Mouse (Mus musculus): ENCODE results near the gene 1700024G13Rik. TPM values are rescaled to one million over a fixed set of nuclear protein-coding genes. Genes with fewer than 3 reads are reported as not detected.
"Not testable (repeated sequence)": the region's sequence is repeated elsewhere in the genome, so short reads cannot be mapped to it uniquely, and the experiment has no call there.

Gene 1700024G13Rik
- polyA plus RNA-seq, 1 experiment from 2014 or later = not detected

GRCm38 (mm10) chr14:32351181-32351920 is 36.8 kb downstream of the 1700024G13Rik start:
- WGBS (ENCODE audit: missing documents) = 30% methylated on average over 4 of the region's 6 CpGs
- not testable (repeated sequence) for H3K27ac ChIP-seq; H3K36me3 ChIP-seq (ENCODE audit: inconsistent target); H3K4me3 ChIP-seq (ENCODE audit: inconsistent target); H3K79me2 ChIP-seq (ENCODE audit: inconsistent target)

DNA sequence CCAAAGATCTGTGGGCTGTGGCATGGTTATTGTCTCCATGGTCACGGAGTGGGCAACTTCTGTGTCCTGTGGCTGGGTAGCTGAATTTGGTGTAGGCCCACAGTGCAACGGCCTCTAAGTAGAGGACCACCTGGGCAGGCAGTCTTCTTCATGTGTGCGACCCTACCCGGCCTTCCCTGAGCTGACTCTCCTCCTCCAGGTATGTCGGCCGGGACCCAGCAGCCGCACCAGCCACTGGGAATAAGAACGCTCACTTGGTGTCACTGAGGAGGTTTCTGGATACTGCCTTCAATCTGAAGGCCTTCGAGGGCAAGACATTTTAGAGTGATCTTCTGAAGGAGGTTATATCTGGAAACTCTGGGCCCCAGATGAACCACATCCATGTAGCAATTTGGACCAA is 40.9 kb downstream of the 1700024G13Rik start:
- Histone ChIP-seq H3K4me3 (ENCODE audit: inconsistent target) (no peak overlapping the region), H3K36me3 (ENCODE audit: inconsistent target) (no peaks in the 10 kb centered on the region), H3K79me2 (ENCODE audit: inconsistent target) (no peaks in the 10 kb centered on the region), H3K27ac (no peak overlapping the region)
- WGBS (ENCODE audit: missing documents) = 91% methylated on average over 9 of the region's 9 CpGs

DNA sequence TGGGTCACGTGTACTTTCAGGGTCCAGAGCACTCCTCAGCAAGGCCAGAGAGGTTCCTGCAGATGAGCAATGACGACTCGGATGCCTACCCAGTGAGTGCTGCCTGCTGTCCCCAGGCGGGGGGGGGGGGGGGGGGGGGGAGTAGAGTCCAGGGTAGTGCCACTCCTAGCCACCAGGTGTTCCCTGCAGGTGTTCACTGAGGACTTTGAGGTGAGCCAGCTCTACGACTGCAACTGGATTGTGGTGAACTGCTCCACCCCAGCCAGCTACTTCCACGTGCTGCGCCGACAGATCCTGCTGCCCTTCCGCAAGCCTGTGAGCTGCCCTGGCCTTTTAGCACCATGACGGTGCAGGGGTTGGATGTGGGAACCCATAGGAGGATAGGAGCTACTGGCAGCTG is 43.5 kb downstream of the 1700024G13Rik start:
- Histone ChIP-seq H3K36me3 (ENCODE audit: inconsistent target) (no peaks in the 10 kb centered on the region), H3K4me3 (ENCODE audit: inconsistent target) (no peak overlapping the region)
- 89% methylated on average over 7 of the region's 10 CpGs for WGBS (ENCODE audit: missing documents)

DNA sequence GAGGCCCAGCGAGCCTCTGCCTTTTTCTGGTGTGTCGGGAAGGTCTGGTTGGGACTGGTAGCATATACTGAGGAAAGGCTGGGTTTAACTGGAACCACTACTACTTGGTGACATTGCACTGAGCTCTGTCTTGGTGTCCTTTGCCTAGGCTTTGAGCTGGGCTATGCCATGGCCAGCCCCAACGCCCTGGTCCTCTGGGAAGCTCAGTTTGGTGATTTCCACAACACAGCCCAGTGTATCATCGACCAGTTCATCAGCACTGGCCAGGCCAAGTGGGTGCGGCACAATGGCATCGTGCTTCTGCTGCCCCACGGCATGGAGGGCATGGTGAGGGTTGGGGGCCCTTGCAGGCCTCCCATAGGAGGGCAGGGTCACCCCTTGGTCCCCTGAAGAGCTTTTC is 44.0 kb downstream of the 1700024G13Rik start:
- no peak overlapping the region for H3K27ac ChIP-seq
- no peaks in the 10 kb centered on the region for H3K79me2 ChIP-seq (ENCODE audit: inconsistent target)
- no peaks in the 10 kb centered on the region for H3K36me3 ChIP-seq (ENCODE audit: inconsistent target)
- 93% methylated on average over 7 of the region's 7 CpGs for WGBS (ENCODE audit: missing documents)
- H3K4me3 ChIP-seq (ENCODE audit: inconsistent target) = no peak overlapping the region

More for the DNA sequence above, 43.5 kb downstream of the 1700024G13Rik start:
- no peak overlapping the region for H3K27ac ChIP-seq
- H3K79me2 ChIP-seq (ENCODE audit: inconsistent target) = no peaks in the 10 kb centered on the region

DNA sequence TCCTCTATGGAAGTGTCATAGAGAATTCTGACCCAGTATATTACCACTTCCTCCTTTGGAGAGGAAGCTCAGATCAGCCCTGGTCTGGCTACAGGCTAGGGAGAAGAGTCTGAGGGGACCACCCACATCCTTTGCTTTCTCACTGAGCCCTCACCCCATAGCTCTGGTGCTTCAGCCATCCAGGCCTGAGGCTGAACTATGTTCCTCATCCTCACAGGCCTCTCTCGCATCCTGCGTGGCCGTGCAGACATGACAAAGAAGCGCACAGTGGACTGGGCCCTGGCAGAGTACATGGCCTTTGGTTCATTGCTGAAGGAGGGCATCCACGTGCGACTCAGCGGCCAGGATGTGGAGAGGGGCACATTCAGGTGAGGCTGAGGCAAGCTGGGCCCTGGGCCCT is 46.4 kb downstream of the 1700024G13Rik start:
- Histone ChIP-seq H3K4me3 (ENCODE audit: inconsistent target) (no peak overlapping the region), H3K79me2 (ENCODE audit: inconsistent target) (no peaks in the 10 kb centered on the region), H3K27ac (no peak overlapping the region), H3K36me3 (ENCODE audit: inconsistent target) (no peaks in the 10 kb centered on the region)
- WGBS (ENCODE audit: missing documents) = 81% methylated on average over 7 of the region's 7 CpGs

DNA sequence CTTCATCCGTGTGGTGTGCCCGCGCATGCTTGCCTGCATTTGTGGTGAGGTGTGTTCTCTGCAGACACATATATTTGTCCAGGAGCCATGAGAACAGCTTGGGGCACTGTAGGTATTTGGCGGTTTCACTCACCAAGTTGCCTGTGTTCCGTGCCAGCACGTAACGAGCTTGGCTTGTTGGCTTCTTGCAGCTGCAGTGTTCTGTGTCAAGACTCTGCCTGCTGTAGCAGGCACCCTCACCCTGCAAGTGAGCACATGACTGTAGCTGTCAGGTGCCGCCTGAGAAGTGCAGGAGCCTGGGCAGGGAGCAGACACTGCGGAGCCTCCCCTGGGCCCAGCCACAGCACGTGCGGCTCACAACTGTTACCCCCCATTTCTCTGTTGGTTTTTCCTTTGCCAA is 51.6 kb downstream of the 1700024G13Rik start:
- Histone ChIP-seq H3K27ac (no peak overlapping the region), H3K79me2 (ENCODE audit: inconsistent target) (no peaks in the 10 kb centered on the region), H3K4me3 (ENCODE audit: inconsistent target) (no peak overlapping the region), H3K36me3 (ENCODE audit: inconsistent target) (no peaks in the 10 kb centered on the region)
- 90% methylated on average over 11 of the region's 11 CpGs for WGBS (ENCODE audit: missing documents)

GRCm38 (mm10) chr14:32336021-32336420 is 52.2 kb downstream of the 1700024G13Rik start:
- 49% methylated on average over 6 of the region's 6 CpGs for WGBS (ENCODE audit: missing documents)
- H3K36me3 ChIP-seq (ENCODE audit: inconsistent target) = no peaks in the 10 kb centered on the region
- no peak overlapping the region for H3K4me3 ChIP-seq (ENCODE audit: inconsistent target)

GRCm38 (mm10) chr14:32332515-32333445 is 55.4 kb downstream of the 1700024G13Rik start:
- Histone ChIP-seq H3K79me2 (ENCODE audit: inconsistent target) (no peaks in the 10 kb centered on the region), H3K36me3 (ENCODE audit: inconsistent target) (no peaks in the 10 kb centered on the region), H3K4me3 (ENCODE audit: inconsistent target) (no peak overlapping the region), H3K27ac (no peak overlapping the region)
- WGBS (ENCODE audit: missing documents) = 93% methylated on average over 19 of the region's 20 CpGs

More at GRCm38 (mm10) chr14:32336021-32336420, 52.2 kb downstream of the 1700024G13Rik start:
- Histone ChIP-seq H3K79me2 (ENCODE audit: inconsistent target) (no peaks in the 10 kb centered on the region), H3K27ac (no peak overlapping the region)

DNA sequence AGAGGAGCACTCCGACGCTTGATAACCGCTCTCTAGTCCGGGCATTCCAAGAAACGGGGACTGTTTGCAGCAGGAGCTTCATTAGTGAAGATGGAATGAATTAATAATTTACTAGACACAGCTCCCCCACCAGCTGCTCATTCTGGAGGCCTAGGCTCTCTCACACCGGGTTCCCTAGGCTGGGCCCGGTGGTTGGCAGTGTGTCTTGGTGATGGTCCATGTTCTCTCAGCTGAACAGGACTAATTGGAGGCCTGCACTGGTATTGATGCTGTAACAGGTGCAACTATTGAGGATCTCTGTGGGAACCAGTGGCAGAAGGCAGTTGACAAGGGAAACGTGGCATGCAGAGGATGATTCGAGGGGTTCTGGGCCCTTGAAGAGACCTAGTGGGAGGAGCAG is 60.8 kb downstream of the 1700024G13Rik start:
- H3K36me3 ChIP-seq (ENCODE audit: inconsistent target) = no peaks in the 10 kb centered on the region
- H3K79me2 ChIP-seq (ENCODE audit: inconsistent target) = no peaks in the 10 kb centered on the region
- WGBS (ENCODE audit: missing documents) = 93% methylated on average over 9 of the region's 9 CpGs
- H3K27ac ChIP-seq = no peak overlapping the region
- no peak overlapping the region for H3K4me3 ChIP-seq (ENCODE audit: inconsistent target)

Other genes with a start within 250 kb of the 1700024G13Rik start
- gene Msmb, start 246.4 kb downstream of the 1700024G13Rik start, polyA plus RNA-seq (2018) = not detected in 3 replicates
- gene Ncoa4, start 228.5 kb downstream of the 1700024G13Rik start, polyA plus RNA-seq (2018) = 137 to 536 TPM (median 493 TPM) in 3 replicates
- gene Timm23, start 186.5 kb downstream of the 1700024G13Rik start, polyA plus RNA-seq (2018) = 85.3 to 157 TPM (median 86.3 TPM) in 3 replicates
- gene Parg, start 186.4 kb downstream of the 1700024G13Rik start, polyA plus RNA-seq (2018) = 20.5 to 23.9 TPM (median 21.0 TPM) in 3 replicates
- 0.07 to 0.14 TPM in 2 of 3 replicates, not detected in the other for gene Ogdhl, start 66.4 kb downstream of the 1700024G13Rik start, polyA plus RNA-seq (2018)
- not detected in 3 replicates for gene Slc18a3, start 76.5 kb upstream of the 1700024G13Rik start, polyA plus RNA-seq (2018)
- not detected in 3 replicates for gene Chat, start 77.6 kb upstream of the 1700024G13Rik start, polyA plus RNA-seq (2018)
- gene Ercc6, start 125.1 kb upstream of the 1700024G13Rik start, polyA plus RNA-seq (2018) = 2.9 to 4.7 TPM (median 3.1 TPM) in 3 replicates
- not detected in 3 replicates for gene Prrxl1, start 211.0 kb upstream of the 1700024G13Rik start, polyA plus RNA-seq (2018)

All from macrophage (primary cell).